Mouse (Mus musculus): ENCODE measurements around the gene Gm867. TPM values are rescaled to one million over a fixed set of nuclear protein-coding genes. Genes with fewer than 3 reads are reported as not detected.

The Gm867 gene
- polyA plus RNA-seq, 1 experiment from 2014 or later: 0.97 TPM

GRCm38 (mm10) chr10:75950791-75951210 lies 10.3 kb upstream of the Gm867 start:
- peak; percentile 64; the same call in 1 of the 2 replicates for ATAC-seq (ENCODE audit: insufficient read depth, low FRiP score, low TSS enrichment)
- Histone ChIP-seq H3K4me2 (ENCODE audit: low read depth) (peak overlapping the region; percentile 91), H3K9me3 (ENCODE audit: control insufficient read depth, low read length) (no peaks in the 10 kb centered on the region), H3K27me3 (ENCODE audit: control insufficient read depth, insufficient read depth, low read length) (no peaks in the 10 kb centered on the region), H3K9ac (ENCODE audit: low read length) (peak overlapping the region; percentile 60), H3K4me3 (ENCODE audit: low read depth, low read length) (peak overlapping the region; percentile 38), H3K4me1 (ENCODE audit: control insufficient read depth, insufficient read depth, low read length) (peaks cover 5% of the 10 kb centered on the region; the same call in 1 of the 2 replicates), H3K27ac (ENCODE audit: low read depth, low read length) (no peak overlapping the region), H3K36me3 (ENCODE audit: control insufficient read depth, insufficient read depth, low read length) (no peaks in the 10 kb centered on the region)
- DNase-seq (ENCODE audit: low spot score): peak; percentile 55
- WGBS: 2% methylated on average over 23 of the region's 23 CpGs

GRCm38 (mm10) chr10:75949053-75950045 lies 8.9 kb upstream of the Gm867 start:
- Histone ChIP-seq H3K27ac (ENCODE audit: low read depth, low read length) (no peak overlapping the region), H3K27me3 (ENCODE audit: control insufficient read depth, insufficient read depth, low read length) (no peaks in the 10 kb centered on the region), H3K9me3 (ENCODE audit: control insufficient read depth, low read length) (no peaks in the 10 kb centered on the region), H3K36me3 (ENCODE audit: control insufficient read depth, insufficient read depth, low read length) (no peaks in the 10 kb centered on the region), H3K4me2 (ENCODE audit: low read depth) (no peak overlapping the region), H3K4me1 (ENCODE audit: control insufficient read depth, insufficient read depth, low read length) (peaks cover 8% of the 10 kb centered on the region), H3K9ac (ENCODE audit: low read length) (no peak overlapping the region), H3K4me3 (ENCODE audit: low read depth, low read length) (no peak overlapping the region)
- no peak for ATAC-seq (ENCODE audit: insufficient read depth, low FRiP score, low TSS enrichment)
- 83% methylated on average over 22 of the region's 22 CpGs for WGBS
- DNase-seq (ENCODE audit: low spot score): no peak

GRCm38 (mm10) chr10:75948079-75948478 lies 7.6 kb upstream of the Gm867 start:
- no peaks in the 10 kb centered on the region for H3K9me3 ChIP-seq (ENCODE audit: control insufficient read depth, low read length)
- ATAC-seq (ENCODE audit: insufficient read depth, low FRiP score, low TSS enrichment): no peak
- H3K4me2 ChIP-seq (ENCODE audit: low read depth): no peak overlapping the region
- 90% methylated on average over 5 of the region's 5 CpGs for WGBS
- H3K27me3 ChIP-seq (ENCODE audit: control insufficient read depth, insufficient read depth, low read length): no peaks in the 10 kb centered on the region
- H3K36me3 ChIP-seq (ENCODE audit: control insufficient read depth, insufficient read depth, low read length): no peaks in the 10 kb centered on the region
- no peak overlapping the region for H3K4me3 ChIP-seq (ENCODE audit: low read depth, low read length)
- peaks cover 11% of the 10 kb centered on the region for H3K4me1 ChIP-seq (ENCODE audit: control insufficient read depth, insufficient read depth, low read length)
- DNase-seq (ENCODE audit: low spot score): no peak
- no peak overlapping the region for H3K9ac ChIP-seq (ENCODE audit: low read length)
- H3K27ac ChIP-seq (ENCODE audit: low read depth, low read length): no peak overlapping the region

- Histone ChIP-seq H3K4me2 (ENCODE audit: low read depth) (no peak overlapping the region), H3K36me3 (ENCODE audit: control insufficient read depth, insufficient read depth, low read length) (no peaks in the 10 kb centered on the region), H3K4me1 (ENCODE audit: control insufficient read depth, insufficient read depth, low read length) (peaks cover 10% of the 10 kb centered on the region), H3K9ac (ENCODE audit: low read length) (no peak overlapping the region), H3K27me3 (ENCODE audit: control insufficient read depth, insufficient read depth, low read length) (no peaks in the 10 kb centered on the region), H3K27ac (ENCODE audit: low read depth, low read length) (no peak overlapping the region), H3K9me3 (ENCODE audit: control insufficient read depth, low read length) (no peaks in the 10 kb centered on the region), H3K4me3 (ENCODE audit: low read depth, low read length) (no peak overlapping the region)
- WGBS: 87% methylated on average over 7 of the region's 7 CpGs
- DNase-seq (ENCODE audit: low spot score) (no peak), ATAC-seq (ENCODE audit: insufficient read depth, low FRiP score, low TSS enrichment) (no peak)
Measured at GRCm38 (mm10) chr10:75945896-75946295, 5.4 kb upstream of the Gm867 start.

- WGBS: 91% methylated on average over 7 of the region's 7 CpGs
- Histone ChIP-seq H3K9ac (ENCODE audit: low read length) (no peak overlapping the region), H3K4me2 (ENCODE audit: low read depth) (no peak overlapping the region), H3K27ac (ENCODE audit: low read depth, low read length) (no peak overlapping the region), H3K27me3 (ENCODE audit: control insufficient read depth, insufficient read depth, low read length) (no peaks in the 10 kb centered on the region), H3K4me1 (ENCODE audit: control insufficient read depth, insufficient read depth, low read length) (peaks cover 6% of the 10 kb centered on the region; the same call in 1 of the 2 replicates), H3K9me3 (ENCODE audit: control insufficient read depth, low read length) (no peaks in the 10 kb centered on the region), H3K4me3 (ENCODE audit: low read depth, low read length) (no peak overlapping the region), H3K36me3 (ENCODE audit: control insufficient read depth, insufficient read depth, low read length) (no peaks in the 10 kb centered on the region)
- DNase-seq (ENCODE audit: low spot score) (no peak), ATAC-seq (ENCODE audit: insufficient read depth, low FRiP score, low TSS enrichment) (no peak)
Measured at GRCm38 (mm10) chr10:75945213-75945612, 4.7 kb upstream of the Gm867 start.

- Histone ChIP-seq H3K4me2 (ENCODE audit: low read depth) (no peak overlapping the region), H3K27ac (ENCODE audit: low read depth, low read length) (0 out of 2 replicates have a peak overlapping the region, but pooled peaks have one; percentile 51), H3K4me3 (ENCODE audit: low read depth, low read length) (no peak overlapping the region), H3K4me1 (ENCODE audit: control insufficient read depth, insufficient read depth, low read length) (peaks cover 6% of the 10 kb centered on the region; the same call in 1 of the 2 replicates), H3K27me3 (ENCODE audit: control insufficient read depth, insufficient read depth, low read length) (no peaks in the 10 kb centered on the region), H3K9me3 (ENCODE audit: control insufficient read depth, low read length) (no peaks in the 10 kb centered on the region), H3K9ac (ENCODE audit: low read length) (no peak overlapping the region), H3K36me3 (ENCODE audit: control insufficient read depth, insufficient read depth, low read length) (no peaks in the 10 kb centered on the region)
- 25% methylated on average over 11 of the region's 11 CpGs for WGBS
- DNase-seq (ENCODE audit: low spot score) (no peak), ATAC-seq (ENCODE audit: insufficient read depth, low FRiP score, low TSS enrichment) (no peak; the same call in 1 of the 2 replicates)
Measured at GRCm38 (mm10) chr10:75944066-75944772, 3.7 kb upstream of the Gm867 start.

- Histone ChIP-seq H3K27ac (ENCODE audit: low read depth, low read length) (0 out of 2 replicates have a peak within 1 kb of the TSS, but pooled peaks have one; percentile 51), H3K36me3 (ENCODE audit: control insufficient read depth, insufficient read depth, low read length) (no peaks in the 10 kb centered on the region), H3K4me1 (ENCODE audit: control insufficient read depth, insufficient read depth, low read length) (peaks cover 6% of the 10 kb centered on the region; the same call in 1 of the 2 replicates), H3K9me3 (ENCODE audit: control insufficient read depth, low read length) (no peaks in the 10 kb centered on the region), H3K27me3 (ENCODE audit: control insufficient read depth, insufficient read depth, low read length) (no peaks in the 10 kb centered on the region), H3K4me2 (ENCODE audit: low read depth) (no peak within 1 kb of the TSS), H3K4me3 (ENCODE audit: low read depth, low read length) (no peak within 1 kb of the TSS), H3K9ac (ENCODE audit: low read length) (no peak within 1 kb of the TSS)
- 81% methylated on average over 15 of the region's 15 CpGs for WGBS
- ATAC-seq (ENCODE audit: insufficient read depth, low FRiP score, low TSS enrichment) (no peak), DNase-seq (ENCODE audit: low spot score) (no peak)
Measured at GRCm38 (mm10) chr10:75942736-75943477, 2.4 kb upstream of the Gm867 start, which contains the start of gene Vpreb3. Gene Vpreb3, plus strand, starts transcription at chr10:75943057.
